Mouse (Mus musculus) neural tube, embryonic 13.5 days (tissue): ENCODE measurements around the gene Majin. TPM values are rescaled to one million over a fixed set of nuclear protein-coding genes. Genes with fewer than 3 reads are reported as not detected.

Experiments used
- ATAC-seq: fragments of 200-750 bp; cut with Nextera tagmentation; 2 replicates; pipeline ENCODE4 v1.8.0; 2017; ENCODE audit warnings: low read depth, mild to moderate bottlenecking, moderate TSS enrichment, moderate library complexity
- H3K27ac ChIP-seq: fragments of 300-500 bp; sonication (generic); replicated peaks from 2 replicates; pipeline ENCODE4 v1.5.1; 2015; ENCODE audit warnings: moderate library complexity, mild to moderate bottlenecking, inconsistent platforms
- H3K27me3 ChIP-seq: fragments of 300-500 bp; sonication (generic); 2 replicates; pipeline ENCODE4 v1.6.1; 2015; ENCODE audit warnings: mild to moderate bottlenecking, inconsistent platforms
- H3K36me3 ChIP-seq: fragments of 300-500 bp; sonication (generic); 2 replicates; pipeline ENCODE4 v1.6.1; 2015; ENCODE audit warnings: mild to moderate bottlenecking, inconsistent platforms
- H3K4me1 ChIP-seq: fragments of 300-500 bp; sonication (generic); replicated peaks from 2 replicates; pipeline ENCODE4 v1.6.1; 2015; ENCODE audit warnings: inconsistent platforms
- H3K4me2 ChIP-seq: fragments of 300-500 bp; sonication (generic); 2 replicates; pipeline ENCODE4 v1.6.1; 2015; ENCODE audit warnings: inconsistent platforms, mild to moderate bottlenecking, moderate library complexity
- H3K4me3 ChIP-seq: fragments of 300-500 bp; sonication (generic); 2 replicates; pipeline ENCODE4 v1.5.1; 2015; ENCODE audit warnings: mild to moderate bottlenecking, inconsistent platforms
- H3K9ac ChIP-seq: fragments of 300-500 bp; sonication (generic); 2 replicates; pipeline ENCODE4 v1.6.1; 2015; ENCODE audit warnings: moderate library complexity, mild to moderate bottlenecking, inconsistent platforms
- H3K9me3 ChIP-seq: fragments of 300-500 bp; sonication (generic); 2 replicates; pipeline ENCODE4 v1.6.1; 2016; ENCODE audit warnings: inconsistent platforms
- WGBS: fragments of 180-500 bp; shearing (Covaris S2); methylation state at CpG from one replicate; pipeline ENCODE4 v1.1.7; 2015; 5-methylcytosine and 5-hydroxymethylcytosine counted together
- polyA plus RNA-seq: library from polyadenylated mRNA; unstranded; fragments of >200 nt; fragmentation: Nextera tagmentation; extraction: Ambion mirVana; gene quantifications from 2 replicates; pipeline ENCODE4 v1.2.1, GENCODE M21; 2015

The Majin gene
- polyA plus RNA-seq, 1 experiment from 2014 or later, result not detected

DNA sequence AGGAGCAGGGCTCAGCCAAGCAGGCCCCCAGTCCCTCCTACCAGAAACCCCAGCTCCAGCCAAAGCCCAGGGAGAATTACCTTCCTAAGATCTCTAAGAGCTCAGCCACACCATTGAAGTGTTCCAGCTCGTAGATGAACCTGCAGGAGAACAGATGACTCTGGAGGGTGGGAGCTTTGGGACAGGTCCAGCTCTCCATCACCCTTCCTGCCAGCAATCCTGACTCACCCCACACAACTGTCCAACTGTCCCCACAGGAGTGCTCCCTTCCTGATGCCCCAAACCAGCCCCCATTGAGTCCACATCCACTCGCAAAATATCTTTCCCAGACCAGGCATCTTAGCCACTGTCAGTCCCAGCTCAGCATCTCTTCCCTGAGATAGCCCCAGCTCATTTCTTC lies 46.8 kb downstream of the Majin start:
- 88% methylated on average over 2 of the region's 2 CpGs for WGBS
- H3K4me3 ChIP-seq, result no peak overlapping the region
- ATAC-seq, result no peak

DNA sequence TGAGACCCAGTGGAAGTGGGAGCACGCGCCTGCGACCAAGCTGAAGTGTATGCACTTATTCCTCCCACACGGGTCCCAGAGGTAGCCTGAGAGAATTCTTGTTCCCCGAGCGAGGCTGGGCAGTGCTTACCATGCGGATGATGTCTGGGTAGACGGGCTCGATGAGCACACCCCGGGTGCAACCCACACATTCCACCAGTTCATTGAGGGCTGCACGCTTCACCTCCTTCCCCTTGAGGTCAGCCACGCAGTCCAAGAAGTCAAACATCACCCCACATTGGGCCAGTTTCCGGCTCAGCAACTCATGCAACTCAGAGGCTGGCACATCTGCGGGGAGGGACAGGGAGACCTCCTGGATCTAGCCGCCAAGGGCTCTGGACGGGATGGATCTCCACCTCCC lies 49.5 kb downstream of the Majin start:
- H3K9me3 ChIP-seq, result no peaks in the 10 kb centered on the region
- H3K4me3 ChIP-seq, result no peak overlapping the region
- no peak for ATAC-seq
- peaks cover 52% of the 10 kb centered on the region for H3K36me3 ChIP-seq
- H3K27me3 ChIP-seq, result no peaks in the 10 kb centered on the region
- no peak overlapping the region for H3K4me2 ChIP-seq
- H3K9ac ChIP-seq, result peak overlapping the region; percentile 95; the same call in 1 of the 2 replicates
- peaks cover 23% of the 10 kb centered on the region for H3K4me1 ChIP-seq
- 90% methylated on average over 16 of the region's 16 CpGs for WGBS
- no peak overlapping the region for H3K27ac ChIP-seq

More for the DNA sequence above, 46.8 kb downstream of the Majin start:
- Histone ChIP-seq H3K4me1 (peaks cover 19% of the 10 kb centered on the region), H3K36me3 (peaks cover 72% of the 10 kb centered on the region), H3K4me2 (no peak overlapping the region), H3K27me3 (no peaks in the 10 kb centered on the region), H3K27ac (no peak overlapping the region), H3K9me3 (no peaks in the 10 kb centered on the region), H3K9ac (no peak overlapping the region)

DNA sequence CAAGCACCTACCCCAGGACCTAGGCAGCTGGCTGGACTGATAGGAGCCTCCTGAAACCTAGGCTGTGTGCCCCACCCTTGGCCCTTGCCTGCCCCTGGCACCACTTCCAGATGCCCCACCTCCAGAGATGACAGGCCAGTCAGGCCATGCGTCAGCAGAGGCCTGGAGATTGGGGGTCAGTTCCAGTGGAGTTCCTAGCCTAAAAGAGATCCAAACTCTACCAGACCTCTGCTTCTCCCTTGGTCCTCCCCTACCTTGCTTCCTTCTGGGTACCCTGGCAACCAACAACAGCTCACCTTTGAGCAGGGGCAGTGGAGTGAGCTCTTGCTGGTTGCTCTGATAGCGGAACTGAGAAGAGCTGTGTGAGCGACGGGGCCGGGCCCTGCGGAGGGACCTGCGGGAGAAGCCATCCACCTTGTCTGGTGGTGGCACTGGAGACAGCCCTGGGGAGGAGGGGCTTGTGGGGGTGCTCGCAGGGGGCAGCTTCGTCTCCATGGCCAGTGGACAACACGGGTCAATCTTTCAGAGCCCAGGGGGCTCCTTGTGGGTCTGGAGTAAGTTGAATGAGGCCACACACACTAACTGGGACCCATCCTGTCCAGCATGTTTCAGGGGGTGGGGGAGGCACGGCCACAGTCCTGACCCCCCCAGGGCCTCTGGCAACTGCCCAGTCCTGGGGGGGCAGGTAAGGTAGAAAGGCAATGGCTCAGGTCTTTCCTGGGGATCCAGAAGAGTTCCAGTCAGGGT lies 50.3 kb downstream of the Majin start:
- 66% methylated on average over 11 of the region's 11 CpGs for WGBS
- H3K4me3 ChIP-seq, result peak overlapping the region; percentile 86
- no peak overlapping the region for H3K27ac ChIP-seq
- no peak for ATAC-seq
- H3K9ac ChIP-seq, result peak overlapping the region; percentile 95
- peak overlapping the region; percentile 81 for H3K4me2 ChIP-seq
- H3K4me1 ChIP-seq, result peaks cover 23% of the 10 kb centered on the region
- H3K27me3 ChIP-seq, result no peaks in the 10 kb centered on the region
- no peaks in the 10 kb centered on the region for H3K9me3 ChIP-seq
- peaks cover 43% of the 10 kb centered on the region for H3K36me3 ChIP-seq

DNA sequence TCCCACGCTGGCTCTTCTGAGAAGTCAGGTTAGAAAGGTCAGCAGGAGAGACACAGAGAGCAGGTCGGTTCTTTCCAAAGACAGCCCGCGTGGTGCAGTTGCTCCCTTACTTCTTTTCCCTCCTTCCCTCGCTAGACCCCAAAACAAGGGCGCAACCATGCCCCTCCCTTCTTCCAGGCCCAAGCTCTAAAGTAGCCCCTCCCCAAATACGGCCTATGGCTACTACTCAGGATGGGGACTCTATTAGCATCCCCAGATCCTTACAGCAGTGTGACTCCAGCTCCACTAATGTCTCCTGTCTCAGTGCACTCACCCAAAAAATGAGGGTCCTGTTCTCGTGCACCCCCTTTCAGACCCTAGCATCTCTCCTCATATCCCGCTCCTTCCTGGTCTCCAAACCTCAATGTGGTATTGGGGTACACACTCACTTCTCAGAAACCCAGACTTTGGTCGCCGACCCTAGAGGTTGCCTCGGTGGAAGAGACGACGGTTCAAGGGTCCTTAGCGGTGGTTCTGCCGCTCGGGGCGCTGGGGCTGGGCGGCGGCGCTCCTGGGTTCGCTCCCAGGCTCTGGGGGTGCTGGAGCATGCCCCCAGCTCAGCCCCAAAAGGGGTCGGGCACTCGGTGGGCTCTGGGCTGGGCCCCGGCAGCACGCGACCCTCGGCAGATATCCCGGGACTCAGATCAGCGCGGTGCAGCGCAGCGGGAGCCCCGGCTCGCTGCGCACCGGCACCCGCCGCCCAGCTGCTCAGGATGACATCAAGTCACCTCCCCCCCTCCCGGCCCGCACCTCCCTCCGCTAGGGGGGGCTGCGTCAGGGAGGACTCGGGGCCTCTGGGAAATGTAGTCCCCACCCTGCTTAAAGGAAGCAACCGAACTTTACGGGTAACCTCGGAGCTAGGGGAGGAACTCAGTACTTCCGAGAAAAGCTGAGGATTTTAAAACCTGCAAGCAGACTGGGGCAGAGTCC lies 51.2 kb downstream of the Majin start, which contains the start of gene Ppp2r5b:
TSS of gene Ppp2r5b (minus strand) at position 789 of the 969 bp plus-strand sequence.
- peaks cover 34% of the 10 kb centered on the region for H3K36me3 ChIP-seq
- H3K9me3 ChIP-seq, result no peaks in the 10 kb centered on the region
- WGBS, result 1% methylated on average over 48 of the region's 48 CpGs
- H3K9ac ChIP-seq, result peak within 1 kb of the TSS; percentile 95
- no peaks in the 10 kb centered on the region for H3K27me3 ChIP-seq
- H3K4me2 ChIP-seq, result peak within 1 kb of the TSS; percentile 81
- peak within 1 kb of the TSS; percentile 91 for H3K27ac ChIP-seq
- peaks cover 23% of the 10 kb centered on the region for H3K4me1 ChIP-seq
- ATAC-seq, result peak; percentile 96
- peak within 1 kb of the TSS; percentile 86 for H3K4me3 ChIP-seq

DNA sequence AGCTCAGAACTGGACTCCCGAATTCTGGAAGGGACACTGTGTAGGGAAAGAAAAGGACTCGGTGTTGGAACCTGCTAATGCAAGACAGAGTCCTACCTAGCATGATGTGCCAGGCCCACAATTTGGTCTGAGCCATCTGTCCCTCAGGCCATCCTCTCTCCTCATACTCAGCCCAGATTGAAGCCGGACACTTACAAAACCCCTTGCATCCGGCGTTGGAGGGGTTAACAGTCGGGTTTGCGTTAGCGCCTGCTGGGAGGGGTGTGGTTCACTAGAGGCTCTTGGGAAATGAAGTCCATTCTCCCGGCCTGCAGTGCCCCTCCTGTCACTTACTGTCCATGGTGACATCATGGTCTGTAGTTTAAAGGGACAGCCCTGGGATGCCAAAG lies 51.9 kb downstream of the Majin start:
- no peaks in the 10 kb centered on the region for H3K9me3 ChIP-seq
- H3K4me3 ChIP-seq, result peak overlapping the region; percentile 86
- ATAC-seq, result peak; percentile 92
- peak overlapping the region; percentile 95 for H3K9ac ChIP-seq
- peak overlapping the region; percentile 91 for H3K27ac ChIP-seq
- H3K27me3 ChIP-seq, result no peaks in the 10 kb centered on the region
- 0% methylated on average over 9 of the region's 9 CpGs for WGBS
- H3K36me3 ChIP-seq, result peaks cover 28% of the 10 kb centered on the region
- peak overlapping the region; percentile 81 for H3K4me2 ChIP-seq
- peaks cover 23% of the 10 kb centered on the region for H3K4me1 ChIP-seq

DNA sequence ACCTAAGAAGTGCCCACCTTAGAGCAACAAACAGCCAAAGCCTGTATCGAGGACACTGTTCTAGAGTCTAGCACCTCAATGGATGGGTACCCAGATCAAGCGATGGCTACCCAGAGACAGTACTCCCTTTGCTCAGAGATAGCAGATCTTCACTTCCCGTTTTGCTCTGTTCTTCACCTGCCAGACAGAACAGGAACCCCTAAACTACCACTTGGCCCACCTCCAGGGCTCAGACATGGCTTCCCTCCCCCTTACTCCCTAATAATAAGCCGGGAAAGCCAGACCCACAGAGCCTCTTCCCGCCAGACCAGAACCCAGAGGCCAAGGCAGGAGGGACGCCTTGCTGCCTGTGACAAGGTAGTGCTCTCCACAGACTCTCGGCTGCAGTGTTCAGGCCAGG lies 52.7 kb downstream of the Majin start:
- peaks cover 20% of the 10 kb centered on the region for H3K36me3 ChIP-seq
- peaks cover 23% of the 10 kb centered on the region for H3K4me1 ChIP-seq
- WGBS, result 72% methylated on average over 7 of the region's 7 CpGs
- H3K27ac ChIP-seq, result no peak overlapping the region
- no peaks in the 10 kb centered on the region for H3K27me3 ChIP-seq
- H3K9me3 ChIP-seq, result no peaks in the 10 kb centered on the region
- no peak for ATAC-seq
- H3K4me2 ChIP-seq, result no peak overlapping the region
- H3K9ac ChIP-seq, result no peak overlapping the region
- no peak overlapping the region for H3K4me3 ChIP-seq

DNA sequence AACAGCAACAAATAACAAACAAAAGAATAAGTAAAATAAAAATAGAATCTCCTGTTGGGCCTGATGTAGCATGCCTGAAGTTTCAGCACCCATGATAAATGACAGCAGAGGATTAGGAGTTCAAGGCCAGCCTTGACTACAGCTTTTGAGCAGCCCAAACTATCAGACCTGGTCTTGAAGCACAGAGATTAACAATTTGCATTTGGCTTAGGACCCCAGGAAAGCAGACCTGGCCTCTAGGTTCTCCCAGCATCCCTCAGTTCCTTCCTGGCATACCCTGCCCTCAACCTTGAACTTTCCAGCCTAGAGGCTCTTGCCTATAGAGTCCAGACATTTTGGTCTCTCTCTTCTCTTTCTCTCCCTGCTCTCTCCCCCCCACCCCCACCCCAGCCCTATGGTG lies 54.6 kb downstream of the Majin start:
- Histone ChIP-seq H3K9ac (no peak overlapping the region), H3K36me3 (peaks cover under 1% of the 10 kb centered on the region; the same call in 1 of the 2 replicates), H3K27me3 (no peaks in the 10 kb centered on the region), H3K27ac (no peak overlapping the region), H3K9me3 (no peaks in the 10 kb centered on the region), H3K4me1 (peaks cover 34% of the 10 kb centered on the region), H3K4me2 (no peak overlapping the region), H3K4me3 (no peak overlapping the region)
- no peak for ATAC-seq

DNA sequence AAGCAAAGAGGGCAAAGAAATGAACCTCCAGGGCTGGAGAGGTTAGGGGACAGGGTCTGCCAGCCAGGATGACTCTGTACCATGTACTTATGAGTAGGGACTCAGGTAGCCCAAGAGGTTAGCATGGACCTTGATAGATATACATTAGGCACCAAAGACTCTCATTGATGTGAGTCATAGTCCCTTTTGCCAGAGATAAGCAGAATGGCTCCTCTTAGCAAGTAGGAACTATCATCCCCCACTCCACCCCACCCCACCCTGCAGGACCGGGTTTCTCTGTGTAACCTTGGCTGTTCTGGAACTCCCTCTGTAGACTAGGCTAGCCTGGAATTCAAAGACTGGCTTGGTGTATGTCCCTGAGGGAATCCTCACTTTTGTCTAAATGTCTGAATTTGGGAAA lies 55.9 kb downstream of the Majin start:
- Histone ChIP-seq H3K9ac (no peak overlapping the region), H3K9me3 (no peaks in the 10 kb centered on the region), H3K27me3 (no peaks in the 10 kb centered on the region), H3K36me3 (peaks cover 10% of the 10 kb centered on the region), H3K4me1 (peaks cover 20% of the 10 kb centered on the region), H3K4me3 (no peak overlapping the region), H3K27ac (no peak overlapping the region), H3K4me2 (no peak overlapping the region)
- no peak for ATAC-seq
- 77% methylated on average over 1 of the region's 1 CpGs for WGBS

DNA sequence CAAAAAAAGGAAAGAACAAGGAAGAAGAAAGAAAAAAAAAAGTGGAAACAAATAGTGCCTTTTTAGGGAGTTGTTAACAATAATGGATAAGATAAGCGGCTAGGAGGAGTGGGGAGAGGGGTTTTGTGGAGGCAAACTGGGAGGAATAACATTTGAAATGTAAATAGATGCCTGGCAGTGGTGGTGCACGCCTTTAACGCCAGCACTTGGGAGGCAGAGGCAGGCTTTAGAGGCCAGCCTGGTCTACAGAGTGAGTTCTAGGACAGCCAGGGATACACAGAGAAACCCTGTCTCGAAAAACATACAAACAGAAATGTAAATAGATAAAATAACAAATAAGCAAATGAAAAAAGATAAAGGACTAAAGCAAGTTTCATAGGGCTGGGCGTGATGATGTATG lies 56.5 kb downstream of the Majin start:
- Histone ChIP-seq H3K27me3 (no peaks in the 10 kb centered on the region), H3K4me2 (peak overlapping the region; percentile 92), H3K4me1 (peaks cover 19% of the 10 kb centered on the region), H3K4me3 (peak overlapping the region; percentile 92; the same call in 1 of the 2 replicates), H3K36me3 (peaks cover 15% of the 10 kb centered on the region), H3K27ac (0 out of 2 replicates have a peak overlapping the region, but pooled peaks have one; percentile 33), H3K9ac (0 out of 2 replicates have a peak overlapping the region, but pooled peaks have one; percentile 5), H3K9me3 (no peaks in the 10 kb centered on the region)
- ATAC-seq, result no peak
- 33% methylated on average over 5 of the region's 5 CpGs for WGBS

DNA sequence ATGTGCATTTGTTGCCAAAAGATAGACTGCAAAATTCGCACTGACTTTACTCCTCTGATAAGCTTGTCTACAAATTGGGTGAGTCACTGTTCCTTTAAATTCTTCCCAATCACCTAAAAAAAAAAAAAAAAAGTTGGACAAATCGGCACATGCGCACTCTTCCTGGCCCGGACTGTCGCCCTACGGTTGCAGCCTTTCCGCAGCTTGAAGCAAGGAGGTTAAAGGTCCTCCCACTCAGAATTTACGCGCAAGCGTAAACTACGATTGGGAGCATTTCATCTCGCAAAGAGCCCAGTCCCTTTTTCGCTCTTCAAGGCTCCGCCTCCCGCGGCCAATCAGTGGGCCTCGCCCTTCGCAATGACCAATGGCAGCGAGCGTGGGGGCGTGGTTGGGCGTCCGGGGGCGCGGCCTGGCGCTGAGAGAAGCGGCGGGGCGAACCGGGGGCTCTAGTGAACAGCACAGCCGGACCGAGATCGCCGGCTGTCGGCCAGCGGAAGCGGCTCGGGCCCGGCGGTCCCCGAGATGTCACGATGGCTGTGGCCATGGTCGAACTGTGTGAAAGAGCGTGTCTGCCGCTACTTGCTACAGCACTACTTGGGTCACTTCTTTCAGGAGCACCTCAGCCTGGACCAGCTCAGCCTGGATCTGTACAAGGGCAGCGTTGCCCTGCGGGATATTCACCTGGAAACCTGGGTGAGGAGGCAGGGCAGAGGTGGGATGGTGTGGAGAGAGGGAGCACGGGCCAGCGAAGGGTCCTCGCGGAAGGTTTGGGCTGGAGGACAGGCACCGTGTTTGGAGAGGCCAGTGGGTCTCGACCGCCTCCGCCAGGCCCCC lies 57.3 kb downstream of the Majin start, which contains the start of gene Atg2a:
TSS of gene Atg2a (plus strand) at position 395 of the 834 bp plus-strand sequence.
- Histone ChIP-seq H3K36me3 (peaks cover 23% of the 10 kb centered on the region), H3K4me1 (peaks cover 16% of the 10 kb centered on the region), H3K4me2 (peak within 1 kb of the TSS; percentile 92), H3K9ac (peak within 1 kb of the TSS; percentile 98), H3K9me3 (no peaks in the 10 kb centered on the region), H3K27me3 (no peaks in the 10 kb centered on the region), H3K27ac (peak within 1 kb of the TSS; percentile 56; the same call in 1 of the 2 replicates), H3K4me3 (peak within 1 kb of the TSS; percentile 92)
- WGBS, result under 1% methylated on average over 55 of the region's 55 CpGs
- peak; percentile 91 for ATAC-seq

DNA sequence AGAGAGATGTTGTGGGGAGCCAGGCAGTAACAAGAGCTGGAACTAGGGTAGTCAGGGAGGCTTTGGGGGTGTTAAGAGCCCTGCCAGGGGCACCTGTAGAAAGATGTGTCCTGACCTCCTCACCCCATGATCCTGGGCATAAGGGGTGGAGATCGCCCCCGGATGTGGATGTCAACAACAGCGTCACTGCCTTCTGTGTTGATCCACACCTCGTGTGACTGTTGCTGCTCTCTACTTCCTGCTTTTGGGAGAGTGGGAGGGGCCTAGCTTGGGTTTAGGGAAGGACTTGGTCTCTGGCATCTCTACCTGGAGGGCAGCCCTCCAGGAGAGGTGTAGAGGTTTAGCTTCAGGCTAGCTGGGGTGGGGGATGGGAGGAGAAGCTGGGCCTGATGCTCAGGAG lies 58.1 kb downstream of the Majin start:
- H3K4me2 ChIP-seq, result peak overlapping the region; percentile 92
- H3K27ac ChIP-seq, result peak overlapping the region; percentile 56; the same call in 1 of the 2 replicates
- peaks cover 15% of the 10 kb centered on the region for H3K4me1 ChIP-seq
- peak overlapping the region; percentile 92 for H3K4me3 ChIP-seq
- WGBS, result 0% methylated on average over 4 of the region's 4 CpGs
- H3K9me3 ChIP-seq, result no peaks in the 10 kb centered on the region
- H3K36me3 ChIP-seq, result peaks cover 31% of the 10 kb centered on the region
- peak overlapping the region; percentile 98 for H3K9ac ChIP-seq
- ATAC-seq, result peak; percentile 8; the same call in 1 of the 2 replicates
- H3K27me3 ChIP-seq, result no peaks in the 10 kb centered on the region
